Mouse (Mus musculus) left cerebral cortex, postnatal 25 days (tissue): ENCODE measurements at regions not wholly inside any gene's neighbourhood (a gene's known extent, or its start where the extent isn't known, plus 50 kb on each side); places are given as distances from the start of the nearest gene placed in this dataset.

Source experiments
- DNase-seq, 2 experiments: peaks; one replicate each; pipeline ENCODE4 v3.0.0; 2022; ENCODE audit warnings: low spot score in 2 of 2, mixed read lengths in 1 of 2
- intact Hi-C: fragments of 180-260 bp; cut with DNase I; formaldehyde crosslinking; loops from one replicate; pipeline ENCODE4 v1.15.1; 2025

- intact Hi-C loops, result no loop called here
- no peak for DNase-seq
Observed at GRCm38 (mm10) chr17:79798361-79798760, 83.5 kb upstream of the Cyp1b1 start.

- no peak for DNase-seq
- intact Hi-C loops, result no loop called here
Observed at GRCm38 (mm10) chr17:79790166-79790565, 75.3 kb upstream of the Cyp1b1 start.

- intact Hi-C loops, result no loop called here
- no peak for DNase-seq
Observed at GRCm38 (mm10) chr17:79787201-79787600, 72.3 kb upstream of the Cyp1b1 start.

- no peak for DNase-seq
- intact Hi-C loops, result no loop called here
Observed at GRCm38 (mm10) chr17:79786691-79787090, 71.8 kb upstream of the Cyp1b1 start.

GRCm38 (mm10) chr17:79786270-79786669 is 71.4 kb upstream of the Cyp1b1 start:
- no peak for DNase-seq
- intact Hi-C loops, result no loop called here

- intact Hi-C loops, result no loop called here
- DNase-seq, result no peak
Observed at GRCm38 (mm10) chr17:79784256-79784870, 69.5 kb upstream of the Cyp1b1 start.

- no peak for DNase-seq
- intact Hi-C loops, result no loop called here
Observed at GRCm38 (mm10) chr17:79781733-79782663, 67.1 kb upstream of the Cyp1b1 start.

- intact Hi-C loops, result no loop called here
- no peak for DNase-seq
Observed at GRCm38 (mm10) chr17:79781262-79781661, 66.4 kb upstream of the Cyp1b1 start.

- DNase-seq, result no peak
- intact Hi-C loops, result no loop called here
Observed at GRCm38 (mm10) chr17:79777874-79778395, 63.1 kb upstream of the Cyp1b1 start.

GRCm38 (mm10) chr17:79776177-79776576 is 61.3 kb upstream of the Cyp1b1 start:
- no peak for DNase-seq
- intact Hi-C loops, result no loop called here

GRCm38 (mm10) chr17:79775216-79775615 is 60.4 kb upstream of the Cyp1b1 start:
- intact Hi-C loops, result no loop called here
- no peak for DNase-seq

GRCm38 (mm10) chr17:79774291-79774690 is 59.4 kb upstream of the Cyp1b1 start:
- no peak for DNase-seq
- intact Hi-C loops, result no loop called here

GRCm38 (mm10) chr17:79772219-79772618 is 57.4 kb upstream of the Cyp1b1 start:
- intact Hi-C loops, result no loop called here
- no peak for DNase-seq

GRCm38 (mm10) chr17:79771727-79772126 is 56.9 kb upstream of the Cyp1b1 start:
- DNase-seq, result no peak
- intact Hi-C loops, result no loop called here

- no peak for DNase-seq
- intact Hi-C loops, result no loop called here
Observed at GRCm38 (mm10) chr17:79770911-79771310, 56.0 kb upstream of the Cyp1b1 start.

- DNase-seq, result no peak
- intact Hi-C loops, result no loop called here
Observed at GRCm38 (mm10) chr17:79769824-79770223, 55.0 kb upstream of the Cyp1b1 start.

- DNase-seq, result no peak
- intact Hi-C loops, result no loop called here
Observed at GRCm38 (mm10) chr17:79768080-79768479, 53.2 kb upstream of the Cyp1b1 start.

- peak in 1 of 2 experiments; percentile 57 for DNase-seq
- intact Hi-C loops, result no loop called here
Observed at GRCm38 (mm10) chr17:79765061-79765794, 50.4 kb upstream of the Cyp1b1 start.
